Mouse (Mus musculus) liver, postnatal 0 days (tissue): ENCODE results near the gene BC049715. TPM values are rescaled to one million over a fixed set of nuclear protein-coding genes. Genes with fewer than 3 reads are reported as not detected.

ENCODE experiments used
- ATAC-seq: fragments of 200-750 bp; cut with Nextera tagmentation; 2 replicates; pipeline ENCODE4 v1.8.0; 2017; ENCODE audit warnings: mild to moderate bottlenecking, moderate library complexity
- DNase-seq: peaks from one replicate; pipeline ENCODE4 v3.0.0-alpha.2; 2016
- H3K27ac ChIP-seq: fragments of 300-500 bp; sonication (generic); 2 replicates; pipeline ENCODE4 v1.5.1; 2014; ENCODE audit warnings: antibody characterized with exemption, moderate library complexity, mild to moderate bottlenecking, low read depth
- H3K27me3 ChIP-seq: fragments of 300-500 bp; sonication (generic); 2 replicates; pipeline ENCODE4 v1.6.1; 2014; ENCODE audit warnings: low read length, control low read depth, mixed read lengths; ENCODE audit not compliant: insufficient read depth
- H3K36me3 ChIP-seq: fragments of 300-500 bp; sonication (generic); replicated peaks from 2 replicates; pipeline ENCODE4 v1.6.1; 2014; ENCODE audit warnings: mild to moderate bottlenecking, control low read depth, low read length, moderate library complexity, mixed read lengths; ENCODE audit not compliant: insufficient read depth
- H3K4me1 ChIP-seq: fragments of 300-500 bp; sonication (generic); 2 replicates; pipeline ENCODE4 v1.6.1; 2014; ENCODE audit warnings: antibody characterized with exemption, mild to moderate bottlenecking, control low read depth; ENCODE audit not compliant: insufficient read depth
- H3K4me2 ChIP-seq: fragments of 300-500 bp; sonication (generic); 2 replicates; pipeline ENCODE4 v1.6.1; 2014; ENCODE audit warnings: low read depth, mild to moderate bottlenecking, low read length, moderate library complexity, mixed read lengths
- H3K4me3 ChIP-seq: fragments of 300-500 bp; sonication (generic); 2 replicates; pipeline ENCODE4 v1.5.1; 2014; ENCODE audit warnings: low read depth, low read length
- H3K9ac ChIP-seq: fragments of 300-500 bp; sonication (generic); replicated peaks from 2 replicates; pipeline ENCODE4 v1.6.1; 2014; ENCODE audit warnings: mild to moderate bottlenecking, moderate library complexity
- H3K9me3 ChIP-seq: fragments of 300-500 bp; sonication (generic); 2 replicates; pipeline ENCODE4 v1.6.1; 2016; ENCODE audit warnings: mild to moderate bottlenecking, control low read depth, low read length, mixed read lengths
- CTCF ChIP-seq: sonication (generic); IDR thresholded peaks from 2 replicates; pipeline ENCODE4 v1.5.1; 2016; ENCODE audit warnings: antibody characterized with exemption, low read depth
- EP300 ChIP-seq: IDR thresholded peaks from 2 replicates; pipeline ENCODE4 v1.6.1; 2016; ENCODE audit warnings: antibody characterized with exemption, low read depth, mild to moderate bottlenecking
- WGBS: fragments of 180-500 bp; shearing (Covaris S2); extraction: QIAGEN DNeasy Blood & Tissue Kit; methylation state at CpG from one replicate; pipeline ENCODE4 v1.1.7; 2014; ENCODE audit not compliant: insufficient replicate concordance; 5-methylcytosine and 5-hydroxymethylcytosine counted together
- polyA plus RNA-seq: library from polyadenylated mRNA; unstranded; fragments of >200 nt; fragmentation: Nextera tagmentation; extraction: Ambion mirVana; gene quantifications from 2 replicates; pipeline ENCODE4 v1.2.1, GENCODE M21; 2015

Gene BC049715
- polyA plus RNA-seq, 1 experiment from 2014 or later, result 0.99 TPM

DNA sequence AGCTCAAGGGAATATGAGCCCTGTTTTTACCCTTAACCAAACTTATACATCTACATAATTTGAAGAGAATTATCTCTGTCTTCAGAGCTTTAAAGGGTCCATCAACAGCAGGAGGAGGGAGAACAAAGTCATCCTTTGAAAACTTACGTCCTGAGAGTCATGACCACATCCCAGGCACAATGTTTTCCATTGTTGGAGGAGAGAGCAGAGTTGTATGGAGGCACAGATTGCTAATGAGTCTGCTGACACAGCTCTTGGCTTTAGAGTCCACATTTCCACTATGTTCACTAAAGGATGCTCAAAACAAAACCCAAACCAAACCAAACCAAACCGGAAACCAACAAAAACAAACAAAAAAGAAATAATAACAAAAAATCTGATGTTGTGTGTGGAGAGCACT is 17.5 kb downstream of the BC049715 start:
- DNase-seq (no peak), ATAC-seq (no peak)
- peaks cover 9% of the 10 kb centered on the region for H3K4me1 ChIP-seq
- H3K27me3 ChIP-seq, result no peaks in the 10 kb centered on the region
- H3K4me2 ChIP-seq, result no peak overlapping the region
- peaks cover 19% of the 10 kb centered on the region for H3K36me3 ChIP-seq
- H3K27ac ChIP-seq, result no peak overlapping the region
- H3K9ac ChIP-seq, result no peak overlapping the region
- no peaks in the 10 kb centered on the region for H3K9me3 ChIP-seq
- WGBS, result 84% methylated on average over 2 of the region's 2 CpGs
- H3K4me3 ChIP-seq, result no peak overlapping the region
- TF ChIP-seq EP300, result no peak
- TF ChIP-seq CTCF, result no peak

- peaks cover 22% of the 10 kb centered on the region for H3K36me3 ChIP-seq
- DNase-seq (no peak), ATAC-seq (no peak)
- no peak for TF ChIP-seq CTCF
- TF ChIP-seq EP300, result no peak
- peaks cover 18% of the 10 kb centered on the region for H3K4me1 ChIP-seq
- H3K9ac ChIP-seq, result no peak overlapping the region
- WGBS, result 82% methylated on average over 5 of the region's 5 CpGs
- no peak overlapping the region for H3K4me3 ChIP-seq
- H3K9me3 ChIP-seq, result no peaks in the 10 kb centered on the region
- no peaks in the 10 kb centered on the region for H3K27me3 ChIP-seq
- H3K4me2 ChIP-seq, result no peak overlapping the region
- H3K27ac ChIP-seq, result no peak overlapping the region
Observed at GRCm38 (mm10) chr6:136845706-136846480, 18.5 kb downstream of the BC049715 start.

DNA sequence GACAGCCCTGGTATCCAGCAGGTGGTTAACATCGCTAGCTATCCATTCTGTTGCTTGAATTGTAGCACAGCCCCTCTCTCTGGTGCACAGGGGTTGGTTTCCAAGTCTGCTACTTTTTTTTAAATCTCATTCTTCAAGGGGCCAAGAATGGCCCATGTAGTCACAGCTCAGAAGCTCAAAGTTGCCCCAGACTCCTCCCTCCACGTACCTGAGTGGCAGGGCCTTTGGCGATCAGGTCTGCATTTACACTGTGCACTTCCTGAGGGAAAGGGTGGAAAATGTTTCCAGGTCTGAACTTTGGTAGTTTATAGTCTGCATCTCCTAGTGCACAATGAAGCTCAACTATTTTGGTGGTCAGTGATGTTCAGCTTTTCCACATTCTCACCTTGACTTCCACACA is 19.8 kb downstream of the BC049715 start:
- Histone ChIP-seq H3K27me3 (no peaks in the 10 kb centered on the region), H3K4me2 (no peak overlapping the region), H3K27ac (no peak overlapping the region), H3K9ac (no peak overlapping the region), H3K4me1 (peaks cover 18% of the 10 kb centered on the region), H3K4me3 (no peak overlapping the region), H3K9me3 (no peaks in the 10 kb centered on the region), H3K36me3 (peaks cover 24% of the 10 kb centered on the region)
- DNase-seq (no peak), ATAC-seq (no peak)
- WGBS, result 92% methylated on average over 3 of the region's 3 CpGs
- no peak for TF ChIP-seq EP300

GRCm38 (mm10) chr6:136847790-136848189 is 20.4 kb downstream of the BC049715 start:
- Histone ChIP-seq H3K27ac (no peak overlapping the region), H3K27me3 (no peaks in the 10 kb centered on the region), H3K4me2 (peak overlapping the region; percentile 19), H3K4me1 (peaks cover 21% of the 10 kb centered on the region), H3K4me3 (no peak overlapping the region), H3K9ac (no peak overlapping the region), H3K36me3 (peaks cover 28% of the 10 kb centered on the region), H3K9me3 (no peaks in the 10 kb centered on the region)
- peak; percentile 81 for ATAC-seq
- TF ChIP-seq CTCF (peak; percentile 93), EP300 (no peak)
- peak; percentile 86 for DNase-seq
- WGBS, result 11% methylated on average over 2 of the region's 2 CpGs

- Histone ChIP-seq H3K4me2 (peak overlapping the region; percentile 19), H3K36me3 (peaks cover 28% of the 10 kb centered on the region), H3K27me3 (no peaks in the 10 kb centered on the region), H3K4me1 (peaks cover 21% of the 10 kb centered on the region), H3K27ac (0 out of 2 replicates have a peak overlapping the region, but pooled peaks have one; percentile 36), H3K9ac (no peak overlapping the region), H3K9me3 (no peaks in the 10 kb centered on the region), H3K4me3 (no peak overlapping the region)
- peak; percentile 59 for ATAC-seq
- DNase-seq, result no peak
- TF ChIP-seq EP300 (peak; percentile 54; the same call in 1 of the 2 replicates), CTCF (no peak)
- WGBS, result 53% methylated on average over 8 of the region's 8 CpGs
Observed at GRCm38 (mm10) chr6:136848399-136848798, 21.0 kb downstream of the BC049715 start.

GRCm38 (mm10) chr6:136848971-136849370 is 21.5 kb downstream of the BC049715 start:
- 87% methylated on average over 5 of the region's 5 CpGs for WGBS
- no peak for DNase-seq
- Histone ChIP-seq H3K4me2 (no peak overlapping the region), H3K4me3 (no peak overlapping the region), H3K9ac (no peak overlapping the region), H3K36me3 (peaks cover 28% of the 10 kb centered on the region), H3K27me3 (no peaks in the 10 kb centered on the region), H3K9me3 (no peaks in the 10 kb centered on the region), H3K27ac (0 out of 2 replicates have a peak overlapping the region, but pooled peaks have one; percentile 36), H3K4me1 (peaks cover 21% of the 10 kb centered on the region)
- TF ChIP-seq CTCF (no peak), EP300 (no peak)
- no peak for ATAC-seq
